ENCODE assay signal across 23 mouse cellular contexts in genomic region chr15:98845149-98845548, GRCm38 (mm10). TPM values are rescaled to one million over a fixed set of nuclear protein-coding genes. Genes with fewer than 3 reads are reported as not detected.
"Had no signal": no experiment of that assay in that cellular context is flagged by ENCODE, and none has a peak within 500 bp of the region (broad histone marks: within the 10 kb centered on the region; RNA-seq: fewer than 3 reads in every experiment).

No protein-coding gene starts in this region.

- DNase-seq: lung, adult 2 months; lung, postnatal 14 days; lung, postnatal 36 days; retina, postnatal 1 day; right cerebral cortex, adult 18-20 months; right cerebral cortex, postnatal 25 days; right cerebral cortex, postnatal 4 days; spleen, adult 18-20 months; thymus, adult 18-20 months; thymus, postnatal 14 days; thymus, postnatal 36 days had no signal

- H3K9ac ChIP-seq: lung, embryonic 15.5 days; midbrain, embryonic 13.5 days; midbrain, embryonic 15.5 days; neural tube, embryonic 13.5 days; neural tube, embryonic 15.5 days had no signal

- H3K27ac ChIP-seq: lung, embryonic 15.5 days; macrophage; midbrain, embryonic 13.5 days; midbrain, embryonic 15.5 days; neural tube, embryonic 13.5 days; neural tube, embryonic 15.5 days had no signal

- H3K4me1 ChIP-seq: lung, embryonic 15.5 days; midbrain, embryonic 13.5 days; midbrain, embryonic 15.5 days; neural tube, embryonic 13.5 days; neural tube, embryonic 15.5 days had no signal

- H3K4me3 ChIP-seq: lung, embryonic 15.5 days; megakaryocyte, embryonic 14.5 days; midbrain, embryonic 13.5 days; midbrain, embryonic 15.5 days; neural tube, embryonic 13.5 days; neural tube, embryonic 15.5 days had no signal

- H3K9me3 ChIP-seq: lung, embryonic 15.5 days; megakaryocyte, embryonic 14.5 days; midbrain, embryonic 13.5 days; midbrain, embryonic 15.5 days; neural tube, embryonic 13.5 days; neural tube, embryonic 15.5 days had no signal

- H3K4me2 ChIP-seq: lung, embryonic 15.5 days; midbrain, embryonic 11.5 days; midbrain, embryonic 13.5 days; midbrain, embryonic 15.5 days; neural tube, embryonic 13.5 days; neural tube, embryonic 15.5 days had no signal

- H3K27me3 ChIP-seq: lung, embryonic 15.5 days; megakaryocyte, embryonic 14.5 days; midbrain, embryonic 13.5 days; midbrain, embryonic 15.5 days; neural tube, embryonic 13.5 days; neural tube, embryonic 15.5 days had no signal

- ATAC-seq: lung, postnatal 0 days; midbrain, embryonic 13.5 days; midbrain, embryonic 15.5 days had no signal

RNA-seq across cellular contexts. Expression of gene Ddn, which starts 35.9 kb away (rescaled TPM):
- polyA plus RNA-seq: macrophage; small intestine, adult 2 months; stomach, embryonic 14.5 days; stomach, embryonic 16.5 days had no signal

RNA-seq across cellular contexts. Expression of gene Dhh, which starts 53.2 kb away (rescaled TPM):
- polyA plus RNA-seq: macrophage had no signal
